Mouse (Mus musculus): ENCODE results near the gene Tm2d1.
"Not testable (repeated sequence)": the region's sequence is repeated elsewhere in the genome, so short reads cannot be mapped to it uniquely, and the experiment has no call there.

The Tm2d1 gene

GRCm38 (mm10) chr4:98382716-98383424, at the start of gene Tm2d1:
Gene Tm2d1 (minus strand): TSS chr4:98383306.
- peak; percentile 54 for DNase-seq (ENCODE audit: low read depth)

DNA sequence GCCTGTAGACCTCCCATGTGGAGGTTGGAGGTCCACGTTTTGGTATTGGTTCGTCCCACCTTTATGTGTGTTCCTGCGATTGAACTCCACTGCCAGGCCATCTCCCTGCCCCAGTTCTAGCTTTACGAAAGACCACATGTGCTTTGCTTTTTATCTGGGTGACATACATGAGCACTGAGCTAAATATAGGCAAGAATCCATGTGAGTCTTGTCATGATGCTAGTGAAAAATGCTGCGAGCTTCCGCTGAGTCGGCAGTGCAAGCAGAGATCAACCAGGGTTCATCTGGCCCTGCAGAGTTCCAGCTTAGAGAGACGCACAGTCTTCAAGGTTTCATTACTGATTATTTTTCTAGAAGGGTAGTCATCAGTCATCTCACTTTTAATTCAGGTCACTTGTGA, 45.3 kb upstream of the Tm2d1 start:
- DNase-seq (ENCODE audit: low read depth): no peak

DNA sequence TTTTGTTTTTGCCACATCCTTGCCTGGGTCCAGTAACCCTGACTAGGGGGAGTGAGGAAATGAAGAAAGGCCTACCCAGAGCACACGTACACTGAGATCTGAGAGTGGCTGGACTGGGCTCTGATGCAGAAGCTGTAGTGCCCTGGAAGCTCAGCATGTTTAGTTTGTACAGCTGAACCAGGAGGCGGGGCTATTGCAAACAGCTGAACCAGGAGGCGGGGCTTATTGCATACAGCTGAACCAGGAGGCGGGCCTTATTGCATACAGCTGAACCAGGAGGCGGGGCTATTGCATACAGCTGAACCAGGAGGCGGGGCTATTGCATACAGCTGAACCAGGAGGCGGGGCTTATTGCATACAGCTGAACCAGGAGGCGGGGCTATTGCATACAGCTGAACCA, 32.0 kb upstream of the Tm2d1 start:
- DNase-seq (ENCODE audit: low read depth): not testable (repeated sequence)

GRCm38 (mm10) chr4:98408455-98408854, 25.3 kb upstream of the Tm2d1 start:
- DNase-seq (ENCODE audit: low read depth): no peak

GRCm38 (mm10) chr4:98404412-98404811, 21.3 kb upstream of the Tm2d1 start:
- no peak for DNase-seq (ENCODE audit: low read depth)

- no peak for DNase-seq (ENCODE audit: low read depth)
Observed at GRCm38 (mm10) chr4:98403492-98403891, 20.4 kb upstream of the Tm2d1 start.

- no peak for DNase-seq (ENCODE audit: low read depth)
Observed at GRCm38 (mm10) chr4:98401584-98401962, 18.5 kb upstream of the Tm2d1 start.

- DNase-seq (ENCODE audit: low read depth): no peak
Observed at GRCm38 (mm10) chr4:98400926-98401583, 17.9 kb upstream of the Tm2d1 start.

DNA sequence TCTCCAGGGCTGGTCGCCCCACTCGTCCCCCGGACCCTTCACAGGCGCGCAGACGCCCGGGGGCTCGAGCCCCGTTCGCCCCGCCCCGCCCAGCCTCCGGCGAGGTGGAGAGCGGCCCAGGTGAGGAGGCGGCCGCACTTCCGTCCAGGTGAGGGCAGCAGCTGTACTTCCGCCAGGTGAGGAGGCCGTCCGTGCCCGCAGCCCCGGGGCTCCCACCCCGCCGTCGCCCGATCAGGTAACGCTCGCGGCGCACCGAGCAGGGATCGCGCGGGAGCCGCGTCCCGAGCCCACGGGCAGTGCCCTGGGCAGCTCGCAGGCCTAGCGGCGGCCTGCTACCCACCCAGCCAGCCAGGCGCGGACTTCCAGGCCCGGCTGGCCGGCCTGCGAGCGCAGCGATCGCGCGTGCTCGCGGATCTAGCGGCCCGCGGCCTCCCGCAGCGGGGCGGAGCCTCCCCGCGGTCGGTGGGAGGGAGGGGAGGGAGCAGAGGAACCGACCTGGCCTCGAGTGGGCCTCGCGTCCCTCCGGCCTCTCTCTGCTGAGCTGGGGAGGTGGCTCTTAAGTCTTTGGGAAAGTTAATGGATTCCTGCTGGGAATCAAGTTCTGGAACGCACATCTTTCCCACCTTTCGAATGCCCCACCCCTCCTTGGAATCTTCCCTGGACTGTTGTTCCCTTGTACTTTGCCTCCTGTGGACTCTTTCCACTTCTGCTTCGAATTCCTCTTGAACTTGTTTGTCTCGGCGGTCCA, 12.8 kb upstream of the Tm2d1 start, which contains the start of gene Patj:
Gene Patj, plus strand, starts transcription at position 96 of the 748 bp plus-strand sequence.
- no peak for DNase-seq (ENCODE audit: low read depth)

GRCm38 (mm10) chr4:98395346-98395689, 12.2 kb upstream of the Tm2d1 start:
- no peak for DNase-seq (ENCODE audit: low read depth)

GRCm38 (mm10) chr4:98385036-98385435, 1.9 kb upstream of the Tm2d1 start:
- DNase-seq (ENCODE audit: low read depth): no peak

- DNase-seq (ENCODE audit: low read depth): no peak
Observed at GRCm38 (mm10) chr4:98376943-98377342, 6.2 kb downstream of the Tm2d1 start.

DNA sequence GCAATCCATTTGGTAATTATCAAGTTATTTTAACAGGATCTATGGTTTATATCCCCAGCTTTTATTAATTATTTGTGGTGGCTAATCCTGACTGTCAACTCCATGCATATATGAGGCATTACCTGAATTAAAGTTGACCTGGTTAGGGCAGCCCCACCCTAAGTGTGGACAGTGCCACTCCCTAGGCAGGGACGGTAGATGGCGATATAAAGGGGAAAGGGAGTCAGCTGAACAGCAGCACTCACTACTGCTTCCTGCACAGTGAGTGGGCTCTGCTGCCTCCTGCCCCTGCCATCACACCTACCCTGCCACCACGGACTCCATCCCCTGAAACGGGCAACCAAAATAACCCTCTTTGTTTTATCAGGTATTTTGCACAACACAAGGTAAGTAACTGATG, 7.7 kb downstream of the Tm2d1 start:
- DNase-seq (ENCODE audit: low read depth): no peak

DNA sequence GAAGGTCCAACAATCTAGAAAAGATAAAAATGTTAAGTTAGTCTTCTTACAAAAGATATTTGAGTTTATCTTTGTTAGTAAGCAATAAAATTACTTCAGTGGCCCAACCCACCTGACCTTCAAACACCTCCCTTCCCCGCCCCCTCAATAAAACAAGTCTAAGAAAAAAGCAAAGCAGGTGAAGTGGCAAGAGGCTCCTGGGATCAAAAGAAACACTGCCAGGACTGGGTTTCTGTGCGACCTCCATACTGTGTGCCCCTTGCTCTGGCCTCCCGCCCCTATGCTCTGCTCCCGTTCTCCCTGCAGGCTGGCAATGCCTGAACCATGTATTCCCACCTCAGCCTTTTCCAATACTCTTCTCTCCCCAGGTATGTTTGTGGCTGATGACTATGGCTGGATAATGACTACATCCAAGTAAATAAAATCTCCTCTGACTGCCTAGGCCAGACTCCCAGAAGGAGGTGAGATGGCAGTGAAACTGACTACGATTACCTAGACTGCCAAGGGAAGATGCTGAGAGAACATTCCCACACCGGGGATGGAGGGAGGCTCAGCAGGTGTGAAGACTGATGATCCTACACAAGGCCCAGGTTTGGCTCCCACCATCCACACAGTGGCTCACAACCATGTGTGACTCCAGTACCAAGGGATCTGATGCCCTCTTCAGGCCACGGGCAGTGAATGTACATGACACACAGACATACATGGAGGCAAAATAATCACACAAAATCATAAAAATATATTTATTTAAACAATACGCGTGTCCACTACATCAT, 24.9 kb downstream of the Tm2d1 start:
- DNase-seq (ENCODE audit: low read depth): no peak

DNA sequence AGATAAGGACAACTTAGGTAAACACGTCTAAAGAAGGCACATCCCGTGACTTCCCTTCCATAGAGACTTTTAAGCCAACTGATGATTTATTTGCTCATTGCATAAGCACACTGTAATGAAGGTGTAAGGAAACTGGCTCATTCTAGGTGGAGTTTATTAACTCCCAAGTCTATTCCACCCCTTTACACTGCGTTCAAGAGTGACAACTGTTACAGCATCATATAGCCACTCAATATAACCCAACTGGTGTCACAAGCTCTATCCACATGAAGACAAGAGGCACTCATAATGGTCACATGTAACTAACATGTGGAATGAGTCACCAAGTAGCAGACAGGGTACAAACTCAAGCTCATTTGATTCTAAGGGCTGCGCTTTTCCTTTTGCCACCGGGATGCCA, 34.5 kb downstream of the Tm2d1 start:
- no peak for DNase-seq (ENCODE audit: low read depth)

- DNase-seq (ENCODE audit: low read depth): no peak
Observed at GRCm38 (mm10) chr4:98345783-98346182, 37.3 kb downstream of the Tm2d1 start.

DNA sequence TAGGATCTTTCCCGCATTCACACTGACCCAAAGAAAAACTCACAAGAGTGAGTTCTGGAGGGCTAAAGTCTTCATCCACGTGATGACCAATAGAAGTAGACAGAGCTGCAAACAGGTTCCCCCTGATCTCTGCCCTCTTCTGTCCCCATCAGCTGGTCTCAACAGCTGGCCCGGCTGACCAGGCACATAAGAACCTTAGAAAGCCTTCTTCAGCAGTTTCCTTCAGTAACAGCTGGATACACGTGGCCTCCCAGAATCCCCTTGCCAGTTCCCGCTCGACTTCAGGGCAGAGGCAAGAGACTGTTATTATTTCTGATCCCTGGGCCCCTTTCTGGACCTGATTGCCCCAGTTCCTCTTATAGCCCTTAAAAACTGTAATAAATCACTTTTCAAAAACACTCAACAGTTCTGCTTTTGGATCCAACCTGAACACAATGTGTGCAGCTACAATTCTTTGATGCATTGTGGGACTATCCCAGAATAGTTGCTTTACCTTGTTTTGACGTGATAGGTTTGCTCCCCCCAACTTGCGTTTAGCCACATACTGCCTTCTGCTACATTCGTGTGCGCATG, 43.0 kb downstream of the Tm2d1 start:
- DNase-seq (ENCODE audit: low read depth): no peak

DNA sequence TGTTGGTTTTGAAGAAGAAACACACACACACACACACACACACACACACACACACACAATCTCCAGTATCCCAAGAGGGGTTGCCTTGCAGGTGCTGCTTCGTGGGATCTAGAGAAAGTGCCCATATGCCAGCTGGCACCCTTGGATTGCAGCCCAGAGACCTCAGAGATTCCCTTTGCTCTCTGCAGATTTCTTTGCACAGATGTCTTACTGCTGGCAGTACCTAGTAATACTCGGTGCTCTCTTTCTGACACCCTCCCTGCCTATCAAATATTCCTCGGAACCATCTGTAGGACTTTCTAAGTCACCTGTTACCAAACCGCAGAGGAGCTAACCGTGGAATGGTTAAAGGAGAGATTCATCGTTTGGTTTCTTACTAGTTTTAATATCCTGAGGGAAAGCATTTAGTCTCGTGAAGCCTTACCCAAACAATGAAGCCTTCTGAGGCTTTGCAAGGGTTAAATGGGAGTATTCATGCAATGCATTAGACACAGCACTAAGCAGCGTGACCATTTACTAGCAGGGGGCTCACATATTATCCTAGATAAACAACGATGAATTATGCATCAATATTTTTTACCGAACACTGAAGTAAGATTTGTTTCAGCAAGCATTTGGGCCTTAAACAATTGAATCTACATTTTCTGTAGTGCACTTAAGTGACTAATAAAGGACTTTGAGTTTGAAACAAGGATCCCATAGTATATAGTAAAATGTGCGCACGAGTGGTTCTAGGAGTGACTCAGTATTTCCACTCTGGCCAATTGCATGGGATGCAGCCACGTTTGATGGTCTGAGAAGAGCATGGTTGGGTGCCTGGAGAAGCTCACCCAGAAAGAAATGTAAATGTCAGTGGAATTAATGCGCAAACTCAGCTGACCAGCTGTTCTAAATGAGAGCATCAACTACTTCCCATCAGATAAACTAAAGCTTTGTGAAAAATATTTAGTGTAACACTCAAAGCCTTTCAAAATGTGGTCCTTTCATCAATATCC, 44.2 kb downstream of the Tm2d1 start:
- no peak for DNase-seq (ENCODE audit: low read depth)

- DNase-seq (ENCODE audit: low read depth): no peak
Observed at GRCm38 (mm10) chr4:98337197-98337596, 45.9 kb downstream of the Tm2d1 start.

GRCm38 (mm10) chr4:98335726-98336125, 47.4 kb downstream of the Tm2d1 start:
- DNase-seq (ENCODE audit: low read depth): no peak

GRCm38 (mm10) chr4:98322223-98322622, 60.9 kb downstream of the Tm2d1 start:
- DNase-seq (ENCODE audit: low read depth): peak; percentile 46

Data from c-Kit-positive CD71-positive TER-119-negative erythroid progenitor cells, embryonic 14.5 days (primary cell).